Mouse (Mus musculus) forebrain, embryonic 16.5 days (tissue): ENCODE measurements around the gene Sh3bp5. TPM values are rescaled to one million over a fixed set of nuclear protein-coding genes. Genes with fewer than 3 reads are reported as not detected.

Experiments
- ATAC-seq: fragments of 200-750 bp; cut with Nextera tagmentation; 2 replicates; pipeline ENCODE4 v1.8.0; 2017; ENCODE audit warnings: mild to moderate bottlenecking, moderate library complexity
- H3K27ac ChIP-seq: fragments of 300-500 bp; sonication (generic); 2 replicates; pipeline ENCODE4 v1.5.1; 2014; ENCODE audit warnings: low read length, control low read depth
- H3K27me3 ChIP-seq: fragments of 300-500 bp; sonication (generic); replicated peaks from 2 replicates; pipeline ENCODE4 v1.6.1; 2014; ENCODE audit warnings: low read length; ENCODE audit not compliant: control insufficient read depth, insufficient read depth
- H3K36me3 ChIP-seq: fragments of 300-500 bp; sonication (generic); 2 replicates; pipeline ENCODE4 v1.6.1; 2014; ENCODE audit not compliant: control insufficient read depth, insufficient read depth
- H3K4me1 ChIP-seq: fragments of 300-500 bp; sonication (generic); replicated peaks from 2 replicates; pipeline ENCODE4 v1.6.1; 2014; ENCODE audit warnings: low read length; ENCODE audit not compliant: control insufficient read depth, insufficient read depth
- H3K4me2 ChIP-seq: fragments of 300-500 bp; sonication (generic); 2 replicates; pipeline ENCODE4 v1.6.1; 2014; ENCODE audit warnings: mild to moderate bottlenecking, low read length, control low read depth
- H3K4me3 ChIP-seq: fragments of 300-500 bp; sonication (generic); replicated peaks from 2 replicates; pipeline ENCODE4 v1.5.1; 2014; ENCODE audit warnings: mild to moderate bottlenecking, low read length, control low read depth
- H3K9ac ChIP-seq: fragments of 300-500 bp; sonication (generic); replicated peaks from 2 replicates; pipeline ENCODE4 v1.6.1; 2014; ENCODE audit warnings: low read depth, low read length, control low read depth
- H3K9me3 ChIP-seq: fragments of 300-500 bp; sonication (generic); 2 replicates; pipeline ENCODE4 v1.6.1; 2016; ENCODE audit warnings: low read length; ENCODE audit not compliant: control insufficient read depth
- WGBS: fragments of 180-500 bp; shearing (Covaris S2); extraction: QIAGEN DNeasy Blood & Tissue Kit; methylation state at CpG from one replicate; pipeline ENCODE4 v1.1.7; 2014; 5-methylcytosine and 5-hydroxymethylcytosine counted together
- polyA plus RNA-seq: library from polyadenylated mRNA; unstranded; fragments of >200 nt; fragmentation: Nextera tagmentation; extraction: Ambion mirVana; gene quantifications from 2 replicates; pipeline ENCODE4 v1.2.1, GENCODE M21; 2015

The Sh3bp5 gene
- polyA plus RNA-seq, 1 experiment from 2014 or later: 128 TPM

DNA sequence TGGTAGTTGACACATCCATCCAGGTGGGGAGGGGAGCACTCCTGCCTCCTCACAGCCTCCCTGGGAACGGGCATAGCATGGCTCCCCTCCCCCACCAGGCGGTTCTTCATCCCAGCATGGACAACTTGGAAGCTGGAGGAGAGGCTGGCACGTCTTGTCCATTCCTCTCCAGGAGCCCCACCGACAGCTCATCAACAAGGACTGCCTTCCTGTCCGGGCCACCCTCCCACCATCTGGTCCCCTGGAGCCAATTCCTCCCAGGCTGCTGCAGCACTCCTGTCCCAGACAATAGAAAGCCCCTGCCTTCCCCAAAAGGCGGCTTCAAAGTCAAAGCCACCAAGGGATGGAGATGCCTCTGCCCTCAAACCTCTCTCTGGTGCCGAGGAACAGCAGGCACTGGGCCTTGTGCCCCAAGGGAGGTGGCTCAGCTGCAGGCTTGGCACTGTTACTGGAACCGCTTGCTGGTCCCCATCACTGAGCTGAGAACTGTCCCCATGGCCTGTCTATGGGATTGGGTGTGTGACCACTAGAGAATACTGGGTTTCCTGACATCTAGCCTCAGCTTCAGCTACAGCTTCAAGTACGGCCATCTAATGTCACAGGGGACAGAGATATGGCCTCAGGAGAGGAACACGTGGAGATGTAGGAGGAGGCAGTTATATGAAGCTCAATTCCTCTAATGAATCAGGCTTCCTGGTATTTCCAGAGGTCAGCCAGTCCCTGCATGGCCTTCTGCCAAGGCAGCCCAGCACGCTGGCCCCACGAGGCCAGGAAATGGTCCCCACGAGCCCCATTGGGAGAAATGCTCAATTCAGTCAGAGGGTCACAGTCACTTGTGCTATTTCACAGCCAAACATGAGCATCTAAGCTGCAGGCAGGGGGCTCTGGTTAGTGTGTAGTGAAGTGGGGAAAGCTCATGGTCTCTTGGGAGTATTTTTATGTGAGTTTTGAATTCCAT is 51.2 kb downstream of the Sh3bp5 start:
- 0 out of 2 replicates have a peak, but pooled peaks have one; percentile 18 for ATAC-seq
- no peaks in the 10 kb centered on the region for H3K27me3 ChIP-seq
- no peak overlapping the region for H3K9ac ChIP-seq
- 0 out of 2 replicates have a peak, but pooled peaks cover 2% of the 10 kb centered on the region for H3K36me3 ChIP-seq
- H3K4me1 ChIP-seq: 0 out of 2 replicates have a peak, but pooled peaks cover 4% of the 10 kb centered on the region
- H3K27ac ChIP-seq: no peak overlapping the region
- H3K9me3 ChIP-seq: no peaks in the 10 kb centered on the region; the same call in 1 of the 2 replicates
- H3K4me2 ChIP-seq: no peak overlapping the region
- 67% methylated on average over 13 of the region's 13 CpGs for WGBS
- no peak overlapping the region for H3K4me3 ChIP-seq

DNA sequence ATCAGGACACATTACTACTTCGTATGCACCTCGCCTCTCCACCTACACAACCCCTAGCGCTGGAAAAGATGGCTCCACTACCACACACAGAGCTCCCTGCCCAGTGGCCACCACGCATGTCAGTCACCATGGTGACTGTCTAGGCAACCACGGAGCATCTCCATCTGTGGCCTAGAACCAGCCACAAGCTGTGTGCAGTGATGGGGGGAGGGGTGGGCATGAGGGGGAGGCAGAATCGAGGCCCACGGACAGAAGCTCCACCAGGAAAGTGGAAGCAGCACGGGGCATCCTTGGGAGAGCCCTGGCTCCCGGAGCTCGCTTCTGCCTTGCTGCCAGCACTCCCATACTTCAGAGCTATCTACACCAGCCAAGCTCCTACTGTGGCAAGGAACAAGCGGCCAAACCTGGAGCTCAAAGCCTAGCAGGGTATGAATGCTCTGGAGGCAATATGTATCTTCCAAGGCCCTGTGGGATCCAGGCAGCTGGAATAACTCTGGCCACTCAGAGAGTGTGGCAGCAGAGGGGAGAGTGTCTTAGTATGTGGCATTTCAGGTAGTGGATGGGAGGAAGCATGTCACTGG is 52.3 kb downstream of the Sh3bp5 start:
- H3K4me1 ChIP-seq: 0 out of 2 replicates have a peak, but pooled peaks cover 4% of the 10 kb centered on the region
- 82% methylated on average over 11 of the region's 11 CpGs for WGBS
- H3K27me3 ChIP-seq: no peaks in the 10 kb centered on the region
- no peak overlapping the region for H3K4me2 ChIP-seq
- H3K36me3 ChIP-seq: peaks cover 6% of the 10 kb centered on the region; the same call in 1 of the 2 replicates
- ATAC-seq: peak; percentile 45; the same call in 1 of the 2 replicates
- no peaks in the 10 kb centered on the region; the same call in 1 of the 2 replicates for H3K9me3 ChIP-seq
- H3K4me3 ChIP-seq: no peak overlapping the region
- H3K27ac ChIP-seq: no peak overlapping the region
- H3K9ac ChIP-seq: no peak overlapping the region

DNA sequence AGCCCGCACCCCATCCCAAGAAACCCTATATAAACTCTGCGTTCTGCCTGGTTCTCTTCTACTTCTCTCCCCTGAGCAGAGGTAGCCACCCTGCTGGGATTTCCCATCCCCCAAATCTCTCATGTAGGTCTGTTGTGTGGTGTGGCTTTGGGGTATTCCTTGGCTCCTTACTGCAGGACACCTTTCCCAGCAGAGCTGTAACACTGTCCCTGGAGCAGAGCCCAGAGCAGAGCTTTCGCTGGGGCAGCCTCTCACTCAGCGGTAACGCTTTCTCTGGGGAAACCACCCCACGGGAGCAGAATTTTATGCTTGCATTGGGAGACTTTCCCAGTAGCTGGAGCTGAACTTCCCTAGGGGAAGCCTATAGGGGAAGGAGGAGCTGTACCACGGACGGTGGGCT is 53.6 kb downstream of the Sh3bp5 start:
- 0 out of 2 replicates have a peak, but pooled peaks cover 4% of the 10 kb centered on the region for H3K4me1 ChIP-seq
- WGBS: 80% methylated on average over 8 of the region's 8 CpGs
- H3K9ac ChIP-seq: no peak overlapping the region
- no peaks in the 10 kb centered on the region; the same call in 1 of the 2 replicates for H3K9me3 ChIP-seq
- H3K27ac ChIP-seq: no peak overlapping the region
- no peaks in the 10 kb centered on the region for H3K27me3 ChIP-seq
- peaks cover 14% of the 10 kb centered on the region; the same call in 1 of the 2 replicates for H3K36me3 ChIP-seq
- no peak overlapping the region for H3K4me3 ChIP-seq
- no peak for ATAC-seq
- no peak overlapping the region for H3K4me2 ChIP-seq

DNA sequence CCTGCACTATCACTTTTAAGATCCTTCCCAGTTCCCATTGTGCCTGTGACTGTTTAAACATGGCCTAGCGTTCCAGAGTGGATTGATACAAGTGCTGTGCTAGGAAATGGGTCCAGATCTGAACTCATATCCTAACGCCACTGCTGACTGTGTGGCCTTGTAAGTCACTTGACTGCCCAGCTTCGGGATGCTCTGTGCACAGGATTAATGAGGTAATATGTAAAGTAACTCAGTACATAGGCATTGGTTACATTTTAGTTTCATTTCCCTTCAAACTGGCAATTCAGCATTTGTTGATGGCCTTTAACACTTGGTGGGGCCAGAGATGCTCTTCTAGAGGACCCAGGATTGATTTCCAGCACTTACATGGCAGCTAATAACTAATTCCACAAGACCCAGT is 59.5 kb downstream of the Sh3bp5 start:
- WGBS: 87% methylated on average over 3 of the region's 3 CpGs
- no peak for ATAC-seq

DNA sequence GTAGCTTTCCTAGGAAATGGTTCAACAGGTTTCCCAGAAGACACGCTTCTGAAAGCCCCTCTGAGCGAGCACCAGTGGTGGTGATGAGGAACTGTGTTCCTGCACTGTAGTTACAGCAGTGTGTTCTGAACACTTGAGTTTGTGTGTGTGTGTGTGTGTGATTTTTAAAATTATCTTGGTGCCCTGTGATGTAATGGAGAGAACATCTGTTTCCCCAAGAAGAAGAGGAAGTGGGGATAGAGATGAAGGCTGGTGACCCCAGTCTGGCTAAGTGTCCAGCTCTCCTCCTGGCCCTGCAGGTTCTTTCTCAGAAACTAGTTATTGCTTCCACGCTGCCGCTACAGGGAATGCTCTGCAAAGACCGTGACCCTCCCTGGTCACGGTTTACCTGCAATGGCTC is 61.5 kb downstream of the Sh3bp5 start:
- no peak overlapping the region for H3K9ac ChIP-seq
- H3K4me1 ChIP-seq: no peaks in the 10 kb centered on the region
- 95% methylated on average over 6 of the region's 6 CpGs for WGBS
- H3K4me3 ChIP-seq: no peak overlapping the region
- ATAC-seq: no peak
- no peak overlapping the region for H3K27ac ChIP-seq
- no peaks in the 10 kb centered on the region for H3K27me3 ChIP-seq
- peaks cover 65% of the 10 kb centered on the region for H3K36me3 ChIP-seq
- no peaks in the 10 kb centered on the region for H3K9me3 ChIP-seq
- H3K4me2 ChIP-seq: no peak overlapping the region

More for the DNA sequence above, 59.5 kb downstream of the Sh3bp5 start:
- Histone ChIP-seq H3K4me3 (no peak overlapping the region), H3K27ac (no peak overlapping the region), H3K4me2 (no peak overlapping the region), H3K27me3 (no peaks in the 10 kb centered on the region), H3K4me1 (no peaks in the 10 kb centered on the region), H3K36me3 (peaks cover 50% of the 10 kb centered on the region), H3K9me3 (no peaks in the 10 kb centered on the region), H3K9ac (no peak overlapping the region)

DNA sequence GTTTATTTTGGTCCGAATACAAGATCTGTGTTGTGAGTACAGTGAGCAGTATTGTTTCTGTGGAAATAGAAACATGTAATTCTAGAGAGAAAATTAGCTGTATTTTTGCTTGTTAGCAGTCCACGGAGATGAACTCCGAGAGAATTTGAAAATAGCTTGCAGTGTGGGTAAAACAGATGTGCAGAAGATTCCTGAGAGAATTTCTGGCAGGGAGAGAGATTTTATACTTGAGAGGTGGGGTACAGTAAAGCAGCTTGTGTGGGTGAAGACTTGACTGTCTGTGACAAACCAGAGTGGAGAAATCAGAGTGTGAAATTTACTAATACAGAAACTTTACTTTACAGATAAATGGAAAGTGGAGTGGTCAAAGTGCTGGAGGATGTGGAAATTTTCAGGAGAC is 66.5 kb downstream of the Sh3bp5 start:
- 94% methylated on average over 3 of the region's 3 CpGs for WGBS
- H3K4me3 ChIP-seq: no peak overlapping the region
- H3K9ac ChIP-seq: no peak overlapping the region
- H3K4me1 ChIP-seq: no peaks in the 10 kb centered on the region
- H3K27me3 ChIP-seq: no peaks in the 10 kb centered on the region
- peaks cover 48% of the 10 kb centered on the region for H3K36me3 ChIP-seq
- no peak overlapping the region for H3K4me2 ChIP-seq
- ATAC-seq: no peak
- H3K27ac ChIP-seq: no peak overlapping the region
- no peaks in the 10 kb centered on the region for H3K9me3 ChIP-seq

DNA sequence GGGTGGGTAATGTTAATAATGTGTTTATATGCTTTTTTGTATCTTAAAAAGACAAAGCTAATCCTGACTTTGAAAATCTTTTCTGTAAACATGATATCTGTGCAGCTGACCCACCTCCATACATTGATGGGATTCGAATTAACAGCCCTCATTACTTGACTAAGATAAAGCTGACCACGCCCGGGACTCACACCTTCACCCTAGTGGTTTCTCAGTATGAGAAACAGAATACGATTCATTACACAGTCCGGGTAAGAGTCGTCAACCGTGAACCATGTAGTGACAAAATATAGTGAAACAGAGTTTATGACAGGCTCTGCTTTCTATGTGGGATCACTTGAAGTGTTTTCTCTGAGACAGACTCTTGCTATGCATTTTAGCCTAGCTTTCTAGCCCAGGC is 67.9 kb downstream of the Sh3bp5 start:
- no peaks in the 10 kb centered on the region for H3K9me3 ChIP-seq
- H3K27ac ChIP-seq: no peak overlapping the region
- no peak overlapping the region for H3K4me3 ChIP-seq
- no peak overlapping the region for H3K4me2 ChIP-seq
- WGBS: 93% methylated on average over 7 of the region's 7 CpGs
- ATAC-seq: no peak
- no peaks in the 10 kb centered on the region for H3K4me1 ChIP-seq
- no peak overlapping the region for H3K9ac ChIP-seq
- H3K36me3 ChIP-seq: peaks cover 50% of the 10 kb centered on the region
- H3K27me3 ChIP-seq: no peaks in the 10 kb centered on the region

DNA sequence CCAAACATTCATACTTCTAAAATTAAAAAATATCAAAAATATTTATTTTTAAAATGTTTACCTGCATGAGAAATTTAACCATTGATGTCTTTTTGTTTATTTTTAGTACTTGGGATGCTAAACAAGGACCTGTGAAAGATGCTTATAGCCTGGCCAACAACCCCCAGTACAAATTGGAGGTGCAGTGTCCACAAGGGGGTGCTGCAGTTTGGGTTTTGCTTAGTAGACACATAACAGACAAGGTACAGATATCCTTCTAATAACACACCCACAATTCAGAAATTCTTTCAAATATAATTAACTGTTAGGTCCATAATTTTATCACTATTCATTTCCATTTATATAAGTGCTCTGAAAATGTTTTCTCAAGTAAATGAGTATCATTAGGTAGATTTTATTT is 70.5 kb downstream of the Sh3bp5 start:
- Histone ChIP-seq H3K27me3 (no peaks in the 10 kb centered on the region), H3K4me1 (no peaks in the 10 kb centered on the region), H3K36me3 (peaks cover 44% of the 10 kb centered on the region), H3K27ac (no peak overlapping the region), H3K4me3 (no peak overlapping the region), H3K9ac (no peak overlapping the region), H3K4me2 (no peak overlapping the region), H3K9me3 (no peaks in the 10 kb centered on the region)
- no peak for ATAC-seq

DNA sequence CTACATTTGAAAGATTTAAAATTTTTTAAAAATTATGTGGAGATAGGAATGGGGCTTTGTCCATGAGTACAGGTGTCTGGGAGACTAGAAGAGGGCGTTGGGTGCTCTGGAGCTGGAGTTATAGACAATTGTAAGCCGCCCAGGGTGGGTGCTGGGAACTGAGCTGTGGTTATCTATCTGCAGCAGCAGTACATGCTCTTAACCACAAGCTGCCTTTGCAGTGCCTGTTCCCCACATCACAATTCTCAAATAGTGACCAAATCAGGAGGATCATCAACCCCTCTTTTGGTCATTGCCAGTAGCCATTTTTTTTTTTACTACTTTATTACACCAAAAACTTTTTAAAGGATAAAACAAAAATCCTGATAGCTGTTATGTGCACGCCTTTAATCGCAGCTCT is 71.3 kb downstream of the Sh3bp5 start:
- H3K27me3 ChIP-seq: no peaks in the 10 kb centered on the region
- H3K36me3 ChIP-seq: peaks cover 43% of the 10 kb centered on the region
- no peak overlapping the region for H3K9ac ChIP-seq
- WGBS: 95% methylated on average over 4 of the region's 4 CpGs
- no peaks in the 10 kb centered on the region for H3K4me1 ChIP-seq
- no peak overlapping the region for H3K27ac ChIP-seq
- no peaks in the 10 kb centered on the region for H3K9me3 ChIP-seq
- H3K4me2 ChIP-seq: no peak overlapping the region
- no peak overlapping the region for H3K4me3 ChIP-seq
- no peak for ATAC-seq
